Mouse (Mus musculus) heart, embryonic 15.5 days (tissue): ENCODE results near the gene Mrpl54. TPM values are rescaled to one million over a fixed set of nuclear protein-coding genes. Genes with fewer than 3 reads are reported as not detected.
A peak's percentile ranks its signal among the peaks of the same experiment; 100 is the strongest.
"Not testable (repeated sequence)": the region's sequence is repeated elsewhere in the genome, so short reads cannot be mapped to it uniquely, and the experiment has no call there.

Experiments used
- ATAC-seq: fragments of 200-750 bp; cut with Nextera tagmentation; replicated peaks from 2 replicates; pipeline ENCODE4 v1.8.0; 2017; ENCODE audit warnings: low read depth, moderate TSS enrichment; ENCODE audit not compliant: insufficient number of reproducible peaks, insufficient read depth, low FRiP score
- H3K27ac ChIP-seq: fragments of 300-500 bp; sonication (generic); 2 replicates; pipeline ENCODE4 v1.5.1; 2015; ENCODE audit warnings: mild to moderate bottlenecking, inconsistent platforms
- H3K27me3 ChIP-seq: fragments of 300-500 bp; sonication (generic); 2 replicates; pipeline ENCODE4 v1.6.1; 2015; ENCODE audit warnings: inconsistent platforms
- H3K36me3 ChIP-seq: fragments of 300-500 bp; sonication (generic); 2 replicates; pipeline ENCODE4 v1.6.1; 2015; ENCODE audit warnings: mild to moderate bottlenecking, inconsistent platforms
- H3K4me1 ChIP-seq: fragments of 300-500 bp; sonication (generic); replicated peaks from 2 replicates; pipeline ENCODE4 v1.6.1; 2015; ENCODE audit warnings: inconsistent platforms
- H3K4me2 ChIP-seq: fragments of 300-500 bp; sonication (generic); 2 replicates; pipeline ENCODE4 v1.6.1; 2015; ENCODE audit warnings: inconsistent platforms, mild to moderate bottlenecking, moderate library complexity
- H3K4me3 ChIP-seq: fragments of 300-500 bp; sonication (generic); 2 replicates; pipeline ENCODE4 v1.5.1; 2015; ENCODE audit warnings: mild to moderate bottlenecking, inconsistent platforms
- H3K9ac ChIP-seq: fragments of 300-500 bp; sonication (generic); 2 replicates; pipeline ENCODE4 v1.6.1; 2015; ENCODE audit warnings: mild to moderate bottlenecking, inconsistent platforms
- H3K9me3 ChIP-seq: fragments of 300-500 bp; sonication (generic); replicated peaks from 2 replicates; pipeline ENCODE4 v1.6.1; 2016; ENCODE audit warnings: inconsistent platforms
- WGBS: fragments of 180-500 bp; shearing (Covaris S2); methylation state at CpG from one replicate; pipeline ENCODE4 v1.1.7; 2015; ENCODE audit warnings: mixed read lengths; 5-methylcytosine and 5-hydroxymethylcytosine counted together
- microRNA-seq: library from miRNA; unstranded; fragments of <30 nt; microRNA quantifications from one replicate; pipeline ENCODE4, GENCODE M21; 2016
- polyA plus RNA-seq: library from polyadenylated mRNA; unstranded; fragments of >200 nt; fragmentation: Nextera tagmentation; extraction: Ambion mirVana; gene quantifications from 2 replicates; pipeline ENCODE4 v1.2.1, GENCODE M21; 2015

The Mrpl54 gene
- polyA plus RNA-seq, 1 experiment from 2014 or later: 226 TPM

DNA sequence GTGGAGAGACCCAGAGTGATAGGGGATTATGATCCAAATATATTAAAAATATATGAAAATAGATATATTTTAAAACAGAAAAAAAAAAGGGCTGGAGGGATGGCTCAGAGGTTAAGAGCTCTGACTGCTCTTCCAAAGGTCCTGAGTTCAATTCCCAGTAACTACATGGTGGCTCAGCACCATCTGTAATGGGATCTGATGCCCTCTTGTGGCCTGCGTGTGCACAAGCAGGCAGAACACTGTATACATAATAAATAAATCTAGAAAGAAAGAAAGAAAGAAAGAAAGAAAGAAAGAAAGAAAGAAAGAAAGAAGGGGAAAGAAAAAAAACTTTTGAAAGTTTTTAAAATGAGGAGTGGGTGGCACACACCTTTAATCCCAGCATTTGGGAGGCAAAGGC, 49.5 kb downstream of the Mrpl54 start:
- 32% methylated on average over 1 of the region's 1 CpGs for WGBS
- H3K4me1 ChIP-seq, H3K27me3 ChIP-seq, ATAC-seq, H3K27ac ChIP-seq, H3K9me3 ChIP-seq, H3K4me3 ChIP-seq, H3K36me3 ChIP-seq, H3K4me2 ChIP-seq, H3K9ac ChIP-seq: not testable (repeated sequence)

DNA sequence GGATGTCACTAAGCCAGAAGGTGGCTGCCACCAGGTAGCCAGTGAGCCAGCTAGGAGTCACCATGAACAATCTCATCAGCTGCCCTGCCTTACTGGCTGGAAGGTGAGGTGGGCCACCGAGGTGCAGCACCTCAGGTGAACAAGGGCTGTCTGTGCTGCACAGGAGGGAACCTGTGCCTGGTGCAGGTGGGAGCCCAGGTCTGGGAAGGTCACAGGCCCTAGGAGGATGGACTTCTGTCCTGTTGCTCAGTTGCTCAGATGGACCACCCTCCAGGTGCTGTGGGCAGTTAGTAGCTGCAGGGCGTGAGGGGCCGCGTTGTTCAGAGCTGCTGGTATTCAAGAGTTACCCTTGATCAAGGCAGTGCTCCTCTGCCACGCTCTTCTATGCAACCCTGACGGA, 49.9 kb downstream of the Mrpl54 start:
- WGBS: 83% methylated on average over 6 of the region's 6 CpGs
- Histone ChIP-seq H3K27me3 (peaks cover 10% of the 10 kb centered on the region; the same call in 1 of the 2 replicates), H3K4me3 (no peak overlapping the region), H3K27ac (no peak overlapping the region), H3K36me3 (no peaks in the 10 kb centered on the region), H3K4me2 (no peak overlapping the region), H3K9ac (no peak overlapping the region), H3K9me3 (no peaks in the 10 kb centered on the region), H3K4me1 (0 out of 2 replicates have a peak, but pooled peaks cover 2% of the 10 kb centered on the region)
- no peak for ATAC-seq

DNA sequence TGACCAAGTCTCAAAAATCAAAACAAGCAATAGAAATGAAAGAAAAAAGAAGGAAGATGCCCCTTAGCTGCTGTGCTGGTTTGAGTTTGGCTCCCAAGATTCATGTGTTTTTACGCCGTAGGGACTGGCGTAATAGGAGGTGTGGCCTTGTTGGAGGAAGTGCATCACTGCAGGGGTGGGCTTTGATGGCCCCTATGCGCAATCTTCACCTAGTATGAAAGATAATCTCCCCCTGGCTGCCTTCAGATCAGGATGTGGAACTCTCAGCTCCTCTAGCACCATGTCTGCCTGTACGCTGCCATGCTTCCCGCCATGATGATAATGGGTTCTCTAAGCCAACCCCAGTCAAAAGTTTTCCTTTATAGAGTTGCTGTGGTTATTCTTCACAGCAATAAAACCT, 50.5 kb downstream of the Mrpl54 start:
- 0 out of 2 replicates have a peak, but pooled peaks cover 2% of the 10 kb centered on the region for H3K4me1 ChIP-seq
- ATAC-seq: no peak
- no peaks in the 10 kb centered on the region for H3K36me3 ChIP-seq
- 87% methylated on average over 6 of the region's 6 CpGs for WGBS
- no peak overlapping the region for H3K4me3 ChIP-seq
- H3K27ac ChIP-seq: no peak overlapping the region
- H3K9me3 ChIP-seq: no peaks in the 10 kb centered on the region
- H3K9ac ChIP-seq: no peak overlapping the region
- H3K27me3 ChIP-seq: peaks cover 10% of the 10 kb centered on the region; the same call in 1 of the 2 replicates
- H3K4me2 ChIP-seq: no peak overlapping the region

Small RNA genes within 50 kb of the gene (microRNA-seq; reads per million reads assigned to microRNA genes)
- 12.4 reads per million, percentile 27 among the genes with 10 or more reads in this experiment for gene Mir3057

Other genes with a start within 250 kb of the Mrpl54 start
- gene Diras1, start 241.3 kb downstream of the Mrpl54 start, polyA plus RNA-seq: 0.29 TPM in 1 of 2 replicates, not detected in the other
- 7.1 and 11.8 TPM in 2 replicates for gene Slc39a3, start 229.5 kb downstream of the Mrpl54 start, polyA plus RNA-seq
- gene Sgta, start 206.8 kb downstream of the Mrpl54 start, polyA plus RNA-seq: 133 and 166 TPM in 2 replicates
- 22.3 and 31.6 TPM in 2 replicates for gene Thop1, start 196.9 kb downstream of the Mrpl54 start, polyA plus RNA-seq
- gene Creb3l3, start 168.1 kb downstream of the Mrpl54 start, polyA plus RNA-seq: 0.48 and 0.99 TPM in 2 replicates
- gene Map2k2, start 161.0 kb downstream of the Mrpl54 start, polyA plus RNA-seq: 130 and 153 TPM in 2 replicates
- gene Zbtb7a, start 131.7 kb downstream of the Mrpl54 start, polyA plus RNA-seq: 25.6 and 31.0 TPM in 2 replicates
- gene Pias4, start 99.0 kb downstream of the Mrpl54 start, polyA plus RNA-seq: 29.1 and 41.6 TPM in 2 replicates
- 350 and 441 TPM in 2 replicates for gene Eef2, start 90.3 kb downstream of the Mrpl54 start, polyA plus RNA-seq
- gene Dapk3, start 83.9 kb downstream of the Mrpl54 start, polyA plus RNA-seq: 38.4 and 43.1 TPM in 2 replicates
- gene 4930442H23Rik, start 83.1 kb downstream of the Mrpl54 start, polyA plus RNA-seq: not detected in 2 replicates
- 7.3 and 9.1 TPM in 2 replicates for gene Nmrk2, start 64.9 kb downstream of the Mrpl54 start, polyA plus RNA-seq
- 0.25 and 1.1 TPM in 2 replicates for gene Atcay, start 36.1 kb downstream of the Mrpl54 start, polyA plus RNA-seq
- 6.0 and 7.5 TPM in 2 replicates for gene Zfr2, start 33.8 kb downstream of the Mrpl54 start, polyA plus RNA-seq
- gene Matk, start 14.0 kb downstream of the Mrpl54 start, polyA plus RNA-seq: 1.6 and 3.6 TPM in 2 replicates
- gene Apba3, start within 50 bp of the Mrpl54 start, polyA plus RNA-seq: 42.3 and 61.2 TPM in 2 replicates
- gene Tjp3, start 24.6 kb upstream of the Mrpl54 start, polyA plus RNA-seq: 3.2 and 4.3 TPM in 2 replicates
- 26.2 and 38.2 TPM in 2 replicates for gene Pip5k1c, start 26.0 kb upstream of the Mrpl54 start, polyA plus RNA-seq
- gene Cactin, start 54.2 kb upstream of the Mrpl54 start, polyA plus RNA-seq: 23.5 and 34.1 TPM in 2 replicates
- 11.3 and 17.9 TPM in 2 replicates for gene Tbxa2r, start 61.8 kb upstream of the Mrpl54 start, polyA plus RNA-seq
- gene Gipc3, start 76.3 kb upstream of the Mrpl54 start, polyA plus RNA-seq: 0.04 TPM in 1 of 2 replicates, not detected in the other
- 82.8 and 83.4 TPM in 2 replicates for gene Hmg20b, start 83.5 kb upstream of the Mrpl54 start, polyA plus RNA-seq
- 11.7 and 22.3 TPM in 2 replicates for gene Mfsd12, start 90.6 kb upstream of the Mrpl54 start, polyA plus RNA-seq
- gene 4930404N11Rik, start 98.9 kb upstream of the Mrpl54 start, polyA plus RNA-seq: 0.81 and 2.2 TPM in 2 replicates
- gene Fzr1, start 111.6 kb upstream of the Mrpl54 start, polyA plus RNA-seq: 66.5 and 84.1 TPM in 2 replicates
- 65.2 and 79.9 TPM in 2 replicates for gene Dohh, start 117.5 kb upstream of the Mrpl54 start, polyA plus RNA-seq
- 2.2 and 2.3 TPM in 2 replicates for gene Gm48551, start 117.5 kb upstream of the Mrpl54 start, polyA plus RNA-seq
- gene Gm48552, start 122.1 kb upstream of the Mrpl54 start, polyA plus RNA-seq: 0.84 and 0.91 TPM in 2 replicates
- 3.9 and 4.1 TPM in 2 replicates for gene Smim24, start 126.1 kb upstream of the Mrpl54 start, polyA plus RNA-seq
- 60.9 and 71.2 TPM in 2 replicates for gene Nfic, start 188.7 kb upstream of the Mrpl54 start, polyA plus RNA-seq
- gene Celf5, start 215.8 kb upstream of the Mrpl54 start, polyA plus RNA-seq: 0.08 and 0.41 TPM in 2 replicates
- 43.6 and 63.4 TPM in 2 replicates for gene Ncln, start 229.5 kb upstream of the Mrpl54 start, polyA plus RNA-seq
- gene S1pr4, start 233.2 kb upstream of the Mrpl54 start, polyA plus RNA-seq: 0.47 and 1.5 TPM in 2 replicates